Comparison of ENCODE assay signal across 15 mouse cellular contexts in genomic region chr2:110839559-110840243, GRCm38 (mm10).
A peak's percentile ranks its signal among the peaks of the same experiment; 100 is the strongest.
DNase-seq lines count a peak whose midpoint lies in the region; ATAC-seq lines count a peak whose summit lies in the region.
"Had no signal": no experiment of that assay in that cellular context is flagged by ENCODE, and none has a peak within 500 bp of the region (broad histone marks: within the 10 kb centered on the region; RNA-seq: fewer than 3 reads in every experiment).

No protein-coding gene starts in this region.

- H3K4me1 ChIP-seq in forebrain, embryonic 12.5 days: peaks cover 2% of the 10 kb centered on the region; the same call in 1 of the 2 replicates
- H3K4me1 ChIP-seq in forebrain, embryonic 11.5 days (replicated peaks; ENCODE audit: control insufficient read depth, insufficient read depth, low read length): no peaks in the 10 kb centered on the region
- no peaks in the 10 kb centered on the region for H3K4me1 ChIP-seq in neural tube, embryonic 14.5 days (ENCODE audit: control insufficient read depth, insufficient read depth, low read length)
- H3K4me1 ChIP-seq in neural tube, embryonic 15.5 days: no peaks in the 10 kb centered on the region
- H3K4me1 ChIP-seq in midbrain, embryonic 11.5 days (ENCODE audit: control insufficient read depth, insufficient read depth, low read length): peaks cover 3% of the 10 kb centered on the region; the same call in 1 of the 2 replicates
- H3K4me1 ChIP-seq: liver, embryonic 12.5 days had no signal

- H3K27ac ChIP-seq in forebrain, embryonic 12.5 days: no peak overlapping the region
- no peak overlapping the region for H3K27ac ChIP-seq in forebrain, embryonic 11.5 days (ENCODE audit: low read depth, low read length)
- H3K27ac ChIP-seq in neural tube, embryonic 14.5 days (ENCODE audit: low read depth, low read length): no peak overlapping the region
- no peak overlapping the region for H3K27ac ChIP-seq in neural tube, embryonic 15.5 days (replicated peaks)
- H3K27ac ChIP-seq in midbrain, embryonic 11.5 days (ENCODE audit: low read depth, low read length): no peak overlapping the region
- H3K27ac ChIP-seq: kidney, postnatal 0 days; liver, embryonic 12.5 days had no signal

- no peak overlapping the region for H3K4me3 ChIP-seq in forebrain, embryonic 12.5 days (replicated peaks)
- H3K4me3 ChIP-seq in forebrain, embryonic 11.5 days (ENCODE audit: low read depth, low read length): no peak overlapping the region
- H3K4me3 ChIP-seq in neural tube, embryonic 14.5 days (ENCODE audit: low read depth, low read length): no peak overlapping the region
- H3K4me3 ChIP-seq in neural tube, embryonic 15.5 days (replicated peaks): no peak overlapping the region
- no peak overlapping the region for H3K4me3 ChIP-seq in midbrain, embryonic 11.5 days (ENCODE audit: low read depth, low read length)
- H3K4me3 ChIP-seq: liver, embryonic 12.5 days had no signal

- H3K9me3 ChIP-seq in forebrain, embryonic 12.5 days: no peaks in the 10 kb centered on the region
- no peaks in the 10 kb centered on the region for H3K9me3 ChIP-seq in forebrain, embryonic 11.5 days (ENCODE audit: control insufficient read depth, low read length)
- H3K9me3 ChIP-seq in neural tube, embryonic 14.5 days (ENCODE audit: control insufficient read depth, low read length): no peaks in the 10 kb centered on the region
- H3K9me3 ChIP-seq in neural tube, embryonic 15.5 days (replicated peaks): no peaks in the 10 kb centered on the region
- no peaks in the 10 kb centered on the region for H3K9me3 ChIP-seq in midbrain, embryonic 11.5 days (ENCODE audit: control insufficient read depth, low read length)
- H3K9me3 ChIP-seq: liver, embryonic 12.5 days had no signal

- H3K4me2 ChIP-seq in forebrain, embryonic 12.5 days: no peak overlapping the region
- H3K4me2 ChIP-seq in forebrain, embryonic 11.5 days (ENCODE audit: low read depth, low read length, severe bottlenecking): no peak overlapping the region
- H3K4me2 ChIP-seq in neural tube, embryonic 14.5 days (ENCODE audit: low read depth, low read length): no peak overlapping the region
- no peak overlapping the region for H3K4me2 ChIP-seq in neural tube, embryonic 15.5 days
- H3K4me2 ChIP-seq in midbrain, embryonic 11.5 days: peak overlapping the region; percentile 2; the same call in 1 of the 2 replicates
- H3K4me2 ChIP-seq: liver, embryonic 12.5 days had no signal

- 0 out of 2 replicates have a peak, but pooled peaks have one; percentile 20 for ATAC-seq in forebrain, embryonic 12.5 days (ENCODE audit: low FRiP score)
- ATAC-seq in forebrain, embryonic 11.5 days (replicated peaks; ENCODE audit: low FRiP score): no peak
- peak; percentile 31; the same call in 1 of the 2 replicates for ATAC-seq in neural tube, embryonic 14.5 days (ENCODE audit: low read depth)
- no peak for ATAC-seq in neural tube, embryonic 15.5 days (ENCODE audit: low FRiP score)
- ATAC-seq in midbrain, embryonic 11.5 days (ENCODE audit: low FRiP score): peak; percentile 89
- ATAC-seq: liver, embryonic 12.5 days; lung, postnatal 0 days had no signal

- no peak for DNase-seq in forebrain, embryonic 11.5 days (ENCODE audit: low spot score)
- DNase-seq in midbrain, embryonic 11.5 days (ENCODE audit: low spot score, missing footprints): peak; percentile 84
- no peak for DNase-seq in thymus, postnatal 25 days
- DNase-seq in ovary, postnatal 14 days (ENCODE audit: low spot score): no peak
- DNase-seq in kidney, adult 18-20 months: no peak
- DNase-seq: cerebellum, adult 2 months; gastrocnemius, postnatal 14 days; layer of hippocampus, adult 9-11 months; right cerebral cortex, postnatal 14 days had no signal

- WGBS in forebrain, embryonic 12.5 days: 45% methylated on average over 7 of the region's 7 CpGs
- WGBS in forebrain, embryonic 11.5 days: 54% methylated on average over 7 of the region's 7 CpGs
- 52% methylated on average over 7 of the region's 7 CpGs for WGBS in neural tube, embryonic 14.5 days
- 47% methylated on average over 7 of the region's 7 CpGs for WGBS in neural tube, embryonic 15.5 days
- WGBS in midbrain, embryonic 11.5 days: 24% methylated on average over 7 of the region's 7 CpGs

- H3K36me3 ChIP-seq in forebrain, embryonic 12.5 days (replicated peaks): no peaks in the 10 kb centered on the region
- no peaks in the 10 kb centered on the region for H3K36me3 ChIP-seq in forebrain, embryonic 11.5 days (ENCODE audit: control insufficient read depth, insufficient read depth, low read length)
- H3K36me3 ChIP-seq in neural tube, embryonic 14.5 days (ENCODE audit: control insufficient read depth, insufficient read depth, low read length): no peaks in the 10 kb centered on the region
- no peaks in the 10 kb centered on the region for H3K36me3 ChIP-seq in neural tube, embryonic 15.5 days
- no peaks in the 10 kb centered on the region for H3K36me3 ChIP-seq in midbrain, embryonic 11.5 days (ENCODE audit: control insufficient read depth, insufficient read depth, low read length)
- H3K36me3 ChIP-seq: liver, embryonic 12.5 days had no signal

- no peak overlapping the region for H3K9ac ChIP-seq in forebrain, embryonic 12.5 days
- H3K9ac ChIP-seq in forebrain, embryonic 11.5 days (ENCODE audit: low read length): no peak overlapping the region
- no peak overlapping the region for H3K9ac ChIP-seq in neural tube, embryonic 14.5 days (replicated peaks; ENCODE audit: low read depth, low read length)
- no peak overlapping the region for H3K9ac ChIP-seq in neural tube, embryonic 15.5 days (replicated peaks)
- H3K9ac ChIP-seq in midbrain, embryonic 11.5 days (ENCODE audit: low read length): no peak overlapping the region
- H3K9ac ChIP-seq: liver, embryonic 12.5 days had no signal

- H3K27me3 ChIP-seq in forebrain, embryonic 12.5 days: no peaks in the 10 kb centered on the region
- no peaks in the 10 kb centered on the region for H3K27me3 ChIP-seq in forebrain, embryonic 11.5 days (ENCODE audit: control insufficient read depth, insufficient read depth, low read length)
- no peaks in the 10 kb centered on the region for H3K27me3 ChIP-seq in neural tube, embryonic 14.5 days (ENCODE audit: control insufficient read depth, insufficient read depth, low read length)
- H3K27me3 ChIP-seq in neural tube, embryonic 15.5 days (replicated peaks): no peaks in the 10 kb centered on the region
- H3K27me3 ChIP-seq in midbrain, embryonic 11.5 days (ENCODE audit: control insufficient read depth, insufficient read depth, low read length): no peaks in the 10 kb centered on the region
- H3K27me3 ChIP-seq: liver, embryonic 12.5 days had no signal

Comparison
In these comparisons a context has a peak if more than half of its experiments do, and no peak if none do; other contexts are left out.
1. ATAC-seq: peak in forebrain, embryonic 12.5 days (single experiment), neural tube, embryonic 14.5 days (single experiment) and midbrain, embryonic 11.5 days (single experiment); none in forebrain, embryonic 11.5 days (single experiment) and neural tube, embryonic 15.5 days (single experiment).